Mouse (Mus musculus) ES-E14 (cell line): ENCODE results near the gene Ap2m1.

ENCODE experiments used
- CHD2 ChIP-seq: IDR thresholded peaks from 2 replicates; pipeline ENCODE4 v1.6.1; 2014; ENCODE audit warnings: mild to moderate bottlenecking, low read depth, low read length, inconsistent platforms
- HCFC1 ChIP-seq: IDR thresholded peaks from 2 replicates; pipeline ENCODE4 v1.6.1; 2012; ENCODE audit warnings: low read length, inconsistent platforms, borderline replicate concordance; ENCODE audit not compliant: insufficient read depth
- MAFK ChIP-seq: IDR thresholded peaks from 2 replicates; pipeline ENCODE4 v1.6.1; 2014; ENCODE audit warnings: mild to moderate bottlenecking, low read depth, low read length, inconsistent platforms; ENCODE audit not compliant: insufficient read depth
- ZC3H11A ChIP-seq: IDR thresholded peaks from 2 replicates; pipeline ENCODE4 v1.6.1; 2012; ENCODE audit warnings: low read depth, mild to moderate bottlenecking, inconsistent platforms, low read length, borderline replicate concordance
- ZNF384 ChIP-seq: IDR thresholded peaks from 2 replicates; pipeline ENCODE4 v1.6.1; 2012; ENCODE audit warnings: low read depth, low read length, inconsistent platforms

- TF ChIP-seq MAFK (no peak), ZC3H11A (no peak), ZNF384 (no peak), CHD2 (no peak), HCFC1 (no peak)
Observed at GRCm38 (mm10) chr16:20539649-20540048, 4.4 kb downstream of the Ap2m1 start.
